Comparison of ENCODE assay signal across 8 mouse cellular contexts in genomic region chr17:47832501-47833028, GRCm38 (mm10). TPM values are rescaled to one million over a fixed set of nuclear protein-coding genes. Genes with fewer than 3 reads are reported as not detected.
A peak's percentile ranks its signal among the peaks of the same experiment; 100 is the strongest.
DNase-seq lines count a peak whose midpoint lies in the region; ATAC-seq and TF ChIP-seq lines count a peak whose summit lies in the region.

No protein-coding gene starts in this region.

- ATAC-seq in forebrain, embryonic 16.5 days = peak; percentile 58
- 0 out of 2 replicates have a peak, but pooled peaks have one; percentile 23 for ATAC-seq in liver, embryonic 13.5 days (ENCODE audit: low read depth)
- ATAC-seq in stomach, embryonic 16.5 days (ENCODE audit: insufficient read depth, low FRiP score) = peak; percentile 48

- peak overlapping the region; percentile 98 for H3K4me2 ChIP-seq in forebrain, embryonic 16.5 days (ENCODE audit: low read length)
- H3K4me2 ChIP-seq in liver, embryonic 13.5 days = peak overlapping the region; percentile 69
- H3K4me2 ChIP-seq in stomach, embryonic 16.5 days (ENCODE audit: low read depth, low read length) = peak overlapping the region; percentile 79

- peak overlapping the region; percentile 55 for H3K4me3 ChIP-seq in thymus, adult 2 months (ENCODE audit: control insufficient read depth, insufficient read depth, low read length)
- peak overlapping the region; percentile 61 for H3K4me3 ChIP-seq in forebrain, embryonic 16.5 days (replicated peaks; ENCODE audit: low read length)
- peak overlapping the region; percentile 57 for H3K4me3 ChIP-seq in liver, embryonic 13.5 days (replicated peaks)
- H3K4me3 ChIP-seq in stomach, embryonic 16.5 days (replicated peaks; ENCODE audit: low read length) = peak overlapping the region; percentile 70

- H3K27ac ChIP-seq in thymus, adult 2 months (ENCODE audit: control insufficient read depth, insufficient read depth, low read length) = no peak overlapping the region
- H3K27ac ChIP-seq in forebrain, embryonic 16.5 days (ENCODE audit: low read length) = no peak overlapping the region
- H3K27ac ChIP-seq in liver, embryonic 13.5 days = no peak overlapping the region
- H3K27ac ChIP-seq in stomach, embryonic 16.5 days (ENCODE audit: low read length) = peak overlapping the region; percentile 82

- 6% methylated on average over 17 of the region's 17 CpGs for WGBS in thymus, adult 2 months
- 6% methylated on average over 17 of the region's 17 CpGs for WGBS in forebrain, embryonic 16.5 days
- WGBS in liver, embryonic 13.5 days (ENCODE audit: insufficient replicate concordance) = 3% methylated on average over 17 of the region's 17 CpGs
- WGBS in stomach, embryonic 16.5 days = under 1% methylated on average over 17 of the region's 17 CpGs

- peaks cover 5% of the 10 kb centered on the region; the same call in 1 of the 2 replicates for H3K27me3 ChIP-seq in thymus, adult 2 months (ENCODE audit: control insufficient read depth, insufficient read depth, low read length)
- H3K27me3 ChIP-seq in forebrain, embryonic 16.5 days (replicated peaks; ENCODE audit: control insufficient read depth, insufficient read depth, low read length) = peaks cover 26% of the 10 kb centered on the region
- peaks cover 58% of the 10 kb centered on the region for H3K27me3 ChIP-seq in liver, embryonic 13.5 days
- no peaks in the 10 kb centered on the region for H3K27me3 ChIP-seq in stomach, embryonic 16.5 days (ENCODE audit: control insufficient read depth, insufficient read depth, low read length)

- TF ChIP-seq CTCF in thymus, adult 2 months (IDR thresholded peaks at IDR 0.05; ENCODE audit: borderline replicate concordance, control insufficient read depth, extremely low read depth, insufficient read depth, low read length, poor library complexity) = no peak

- peaks cover 23% of the 10 kb centered on the region for H3K4me1 ChIP-seq in thymus, adult 2 months (replicated peaks; ENCODE audit: control insufficient read depth, insufficient read depth, low read length)
- peaks cover 22% of the 10 kb centered on the region for H3K4me1 ChIP-seq in forebrain, embryonic 16.5 days (replicated peaks; ENCODE audit: control insufficient read depth, insufficient read depth, low read length)
- H3K4me1 ChIP-seq in liver, embryonic 13.5 days (replicated peaks) = peaks cover 14% of the 10 kb centered on the region
- peaks cover 24% of the 10 kb centered on the region for H3K4me1 ChIP-seq in stomach, embryonic 16.5 days (ENCODE audit: control insufficient read depth, insufficient read depth, low read length)

- H3K9me3 ChIP-seq in forebrain, embryonic 16.5 days (ENCODE audit: control insufficient read depth, low read length) = no peaks in the 10 kb centered on the region
- no peaks in the 10 kb centered on the region for H3K9me3 ChIP-seq in liver, embryonic 13.5 days (replicated peaks)
- H3K9me3 ChIP-seq in stomach, embryonic 16.5 days (replicated peaks; ENCODE audit: control insufficient read depth, low read length) = no peaks in the 10 kb centered on the region

- peak overlapping the region; percentile 71 for H3K9ac ChIP-seq in forebrain, embryonic 16.5 days (replicated peaks; ENCODE audit: low read depth, low read length)
- H3K9ac ChIP-seq in liver, embryonic 13.5 days = peak overlapping the region; percentile 60
- H3K9ac ChIP-seq in stomach, embryonic 16.5 days (ENCODE audit: low read length) = peak overlapping the region; percentile 80

- DNase-seq in thymus, adult 2 months = no peak
- DNase-seq in thymus, postnatal 25 days = no peak
- no peak for DNase-seq in liver, embryonic 13.5 days
- no peak for DNase-seq in B cell, adult 2 months
- no peak for DNase-seq in thymus, postnatal 36 days
- no peak for DNase-seq in left cerebral cortex, adult 8-10 months (ENCODE audit: low spot score in 2 of 2)

- H3K36me3 ChIP-seq in thymus, adult 2 months (ENCODE audit: control insufficient read depth, insufficient read depth, low read length) = no peaks in the 10 kb centered on the region
- no peaks in the 10 kb centered on the region for H3K36me3 ChIP-seq in forebrain, embryonic 16.5 days (ENCODE audit: control insufficient read depth, insufficient read depth)
- no peaks in the 10 kb centered on the region for H3K36me3 ChIP-seq in liver, embryonic 13.5 days
- no peaks in the 10 kb centered on the region for H3K36me3 ChIP-seq in stomach, embryonic 16.5 days (ENCODE audit: control insufficient read depth, insufficient read depth, low read length)

- TF ChIP-seq POLR2A in thymus, adult 2 months (IDR thresholded peaks at IDR 0.05; ENCODE audit: control insufficient read depth, extremely low read depth, insufficient read depth, low read length, poor library complexity) = no peak

RNA-seq across cellular contexts. Expression of gene Mdfi, which starts 1.9 kb away (rescaled TPM):
- 18.9 and 19.8 TPM in 2 replicates for polyA plus RNA-seq in thymus, adult 2 months (2012; rRNA removed)
- 2.0 and 2.5 TPM in 2 replicates for polyA plus RNA-seq in forebrain, embryonic 16.5 days (2015; fragmentation: Nextera tagmentation; extraction: Ambion mirVana)
- 0.93 and 1.1 TPM in 2 replicates for polyA plus RNA-seq in liver, embryonic 13.5 days (2015; fragmentation: Nextera tagmentation; extraction: Ambion mirVana)
- 10.4 and 11.2 TPM in 2 replicates for polyA plus RNA-seq in stomach, embryonic 16.5 days (2015; fragmentation: Nextera tagmentation; extraction: Ambion mirVana)
- total RNA-seq in left cerebral cortex, adult 8-10 months (2022) = 1 to 10 TPM in 1 of 4 experiments, under 1 TPM in 3; 0.43 to 1.2 (median 0.58) TPM
